Mouse (Mus musculus) limb, embryonic 14.5 days (tissue): ENCODE measurements around the gene Rpl31. TPM values are rescaled to one million over a fixed set of nuclear protein-coding genes. Genes with fewer than 3 reads are reported as not detected.

Experiments
- ATAC-seq: fragments of 200-750 bp; cut with Nextera tagmentation; 2 replicates; pipeline ENCODE4 v1.8.0; 2017; ENCODE audit warnings: low read depth, moderate number of reproducible peaks, moderate TSS enrichment; ENCODE audit not compliant: low FRiP score
- DNase-seq: peaks from one replicate; pipeline ENCODE4 v3.0.0-alpha.2; 2015; ENCODE audit warnings: low spot score
- H3K27ac ChIP-seq: fragments of 300-500 bp; sonication (generic); replicated peaks from 2 replicates; pipeline ENCODE4 v1.5.1; 2014; ENCODE audit warnings: low read depth, mild to moderate bottlenecking, low read length, moderate library complexity, mixed read lengths
- H3K27me3 ChIP-seq: fragments of 300-500 bp; sonication (generic); 2 replicates; pipeline ENCODE4 v1.6.1; 2014; ENCODE audit warnings: low read length, mixed read lengths; ENCODE audit not compliant: control insufficient read depth, insufficient read depth
- H3K36me3 ChIP-seq: fragments of 300-500 bp; sonication (generic); 2 replicates; pipeline ENCODE4 v1.6.1; 2014; ENCODE audit warnings: mild to moderate bottlenecking, low read length, moderate library complexity, mixed read lengths; ENCODE audit not compliant: control insufficient read depth, insufficient read depth
- H3K4me1 ChIP-seq: fragments of 300-500 bp; sonication (generic); 2 replicates; pipeline ENCODE4 v1.6.1; 2014; ENCODE audit warnings: antibody characterized with exemption, low read length, mixed read lengths; ENCODE audit not compliant: control insufficient read depth, insufficient read depth
- H3K4me2 ChIP-seq: fragments of 300-500 bp; sonication (generic); replicated peaks from 2 replicates; pipeline ENCODE4 v1.6.1; 2014; ENCODE audit warnings: low read depth, mild to moderate bottlenecking, low read length, moderate library complexity; ENCODE audit not compliant: severe bottlenecking
- H3K4me3 ChIP-seq: fragments of 300-500 bp; sonication (generic); replicated peaks from 2 replicates; pipeline ENCODE4 v1.5.1; 2014; ENCODE audit warnings: low read length
- H3K9ac ChIP-seq: fragments of 300-500 bp; sonication (generic); 2 replicates; pipeline ENCODE4 v1.6.1; 2014; ENCODE audit warnings: mild to moderate bottlenecking, low read depth, low read length, moderate library complexity; ENCODE audit not compliant: severe bottlenecking
- H3K9me3 ChIP-seq: fragments of 300-500 bp; sonication (generic); 2 replicates; pipeline ENCODE4 v1.6.1; 2016; ENCODE audit warnings: low read length; ENCODE audit not compliant: control insufficient read depth
- POLR2A ChIP-seq: fragments of 200-500 bp; IDR thresholded peaks from 2 replicates; pipeline ENCODE4 v1.8.0; 2012; ENCODE audit warnings: inconsistent platforms, mild to moderate bottlenecking, moderate library complexity, borderline replicate concordance; ENCODE audit not compliant: insufficient read depth, insufficient read length; ENCODE audit errors: extremely low read depth
- WGBS: fragments of 180-500 bp; shearing (Covaris S2); extraction: QIAGEN DNeasy Blood & Tissue Kit; methylation state at CpG from one replicate; pipeline ENCODE4 v1.1.7; 2014; 5-methylcytosine and 5-hydroxymethylcytosine counted together
- polyA plus RNA-seq, 2 experiments: library from polyadenylated mRNA; depleted of rRNA in 1 of 2; stranded (reverse) in 1 of 2; unstranded in 1 of 2; fragments of >200 nt; fragmentation: Nextera tagmentation in 1 of 2; extraction: Ambion mirVana in 1 of 2; gene quantifications; 2 replicates each; pipeline versions ENCODE4 v1.2.1 to v1.2.3; 2012 to 2014

Rpl31 gene
- polyA plus RNA-seq, 2 experiments = 802 to 2,613 TPM

GRCm38 (mm10) chr1:39373378-39373777 lies 5.7 kb downstream of the Rpl31 start:
- WGBS = 65% methylated on average over 4 of the region's 4 CpGs
- Histone ChIP-seq H3K4me2 (no peak overlapping the region), H3K9me3 (no peaks in the 10 kb centered on the region), H3K36me3 (peaks cover 60% of the 10 kb centered on the region), H3K9ac (no peak overlapping the region), H3K27me3 (no peaks in the 10 kb centered on the region), H3K4me3 (no peak overlapping the region), H3K27ac (no peak overlapping the region), H3K4me1 (peaks cover 8% of the 10 kb centered on the region)
- no peak for ATAC-seq
- DNase-seq = no peak
- no peak for TF ChIP-seq POLR2A

GRCm38 (mm10) chr1:39374231-39374809 lies 6.7 kb downstream of the Rpl31 start:
- Histone ChIP-seq H3K9ac (no peak overlapping the region), H3K27ac (no peak overlapping the region), H3K4me2 (no peak overlapping the region), H3K9me3 (no peaks in the 10 kb centered on the region), H3K4me1 (peaks cover 2% of the 10 kb centered on the region; the same call in 1 of the 2 replicates), H3K36me3 (peaks cover 54% of the 10 kb centered on the region), H3K4me3 (no peak overlapping the region), H3K27me3 (no peaks in the 10 kb centered on the region)
- no peak for DNase-seq
- WGBS = 83% methylated on average over 5 of the region's 5 CpGs
- no peak; the same call in 1 of the 2 replicates for ATAC-seq
- TF ChIP-seq POLR2A = no peak

- no peak for TF ChIP-seq POLR2A
- peaks cover 37% of the 10 kb centered on the region for H3K36me3 ChIP-seq
- no peaks in the 10 kb centered on the region for H3K9me3 ChIP-seq
- H3K4me1 ChIP-seq = no peaks in the 10 kb centered on the region
- H3K4me3 ChIP-seq = no peak overlapping the region
- no peaks in the 10 kb centered on the region for H3K27me3 ChIP-seq
- H3K27ac ChIP-seq = no peak overlapping the region
- DNase-seq (no peak), ATAC-seq (no peak)
- no peak overlapping the region for H3K4me2 ChIP-seq
- no peak overlapping the region for H3K9ac ChIP-seq
- WGBS = 83% methylated on average over 7 of the region's 7 CpGs
Measured at GRCm38 (mm10) chr1:39376121-39376520, 8.5 kb downstream of the Rpl31 start.

GRCm38 (mm10) chr1:39376726-39377240 lies 9.1 kb downstream of the Rpl31 start:
- 88% methylated on average over 9 of the region's 9 CpGs for WGBS
- no peak overlapping the region for H3K4me2 ChIP-seq

DNA sequence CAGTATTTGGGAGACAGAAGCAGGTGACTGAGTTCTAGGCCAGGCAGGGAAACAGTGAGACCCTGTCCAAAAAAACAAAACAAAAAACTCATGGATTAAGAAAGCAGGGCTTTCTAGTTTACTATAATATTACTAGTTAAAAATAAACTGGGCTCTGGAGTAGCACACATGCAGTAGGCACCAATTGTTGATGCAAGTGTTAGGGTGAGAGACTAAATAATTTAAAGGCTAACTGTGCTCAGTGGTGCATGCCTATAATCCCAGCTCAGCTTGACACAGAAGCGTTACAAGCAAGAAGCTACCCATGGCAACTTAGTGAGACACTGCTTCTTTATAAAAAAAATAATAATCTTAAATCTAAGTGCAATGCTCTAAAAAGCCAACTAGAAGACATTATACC lies 10.9 kb downstream of the Rpl31 start:
- Histone ChIP-seq H3K4me3 (no peak overlapping the region), H3K9me3 (no peaks in the 10 kb centered on the region), H3K27me3 (no peaks in the 10 kb centered on the region), H3K4me1 (no peaks in the 10 kb centered on the region), H3K27ac (no peak overlapping the region), H3K9ac (no peak overlapping the region), H3K4me2 (no peak overlapping the region), H3K36me3 (peaks cover 13% of the 10 kb centered on the region)
- 84% methylated on average over 1 of the region's 1 CpGs for whole genome bisulfite sequencing
- TF ChIP-seq POLR2A = no peak
- ATAC-seq (no peak), DNase-seq (no peak)

More at GRCm38 (mm10) chr1:39376726-39377240, 9.1 kb downstream of the Rpl31 start:
- Histone ChIP-seq H3K27me3 (no peaks in the 10 kb centered on the region), H3K36me3 (peaks cover 31% of the 10 kb centered on the region), H3K4me3 (no peak overlapping the region), H3K27ac (no peak overlapping the region), H3K9me3 (no peaks in the 10 kb centered on the region), H3K4me1 (no peaks in the 10 kb centered on the region), H3K9ac (no peak overlapping the region)
- TF ChIP-seq POLR2A = no peak
- no peak for DNase-seq
- no peak for ATAC-seq
